Mouse (Mus musculus) frontal cortex, postnatal 25 days (tissue): Measurements from ENCODE around the gene Clybl.

Source experiments
- DNase-seq, 2 experiments: peaks; one replicate each; pipeline ENCODE4 v3.0.0; 2022; ENCODE audit warnings: low spot score in 2 of 2

The Clybl gene

GRCm38 (mm10) chr14:122359136-122359905 is 177.8 kb downstream of the Clybl start:
- DNase-seq: no peak

GRCm38 (mm10) chr14:122361807-122362206 is 180.3 kb downstream of the Clybl start:
- DNase-seq: no peak

DNA sequence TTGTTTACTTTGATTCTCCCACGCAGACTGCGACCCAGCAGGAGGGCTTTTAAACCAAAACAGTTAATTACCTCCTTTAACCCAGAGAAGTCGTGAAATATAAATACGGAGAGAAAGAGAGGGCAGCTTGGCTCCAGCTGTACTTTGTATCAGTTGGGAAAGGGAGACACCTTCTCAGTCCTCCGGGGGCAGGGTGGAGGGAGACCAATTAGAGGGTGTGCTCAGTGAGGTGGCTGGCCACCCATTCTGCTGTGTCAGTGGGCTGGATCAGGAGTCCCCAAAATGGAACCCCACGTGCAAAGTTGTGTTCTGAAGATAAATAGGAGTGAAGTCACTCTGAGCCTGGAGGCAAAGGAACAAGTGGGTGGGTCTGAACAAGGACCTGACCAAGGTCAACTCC is 181.7 kb downstream of the Clybl start:
- no peak for DNase-seq

- no peak for DNase-seq
These were observed 182.5 kb downstream of the Clybl start for GRCm38 (mm10) chr14:122364026-122364425.

DNA sequence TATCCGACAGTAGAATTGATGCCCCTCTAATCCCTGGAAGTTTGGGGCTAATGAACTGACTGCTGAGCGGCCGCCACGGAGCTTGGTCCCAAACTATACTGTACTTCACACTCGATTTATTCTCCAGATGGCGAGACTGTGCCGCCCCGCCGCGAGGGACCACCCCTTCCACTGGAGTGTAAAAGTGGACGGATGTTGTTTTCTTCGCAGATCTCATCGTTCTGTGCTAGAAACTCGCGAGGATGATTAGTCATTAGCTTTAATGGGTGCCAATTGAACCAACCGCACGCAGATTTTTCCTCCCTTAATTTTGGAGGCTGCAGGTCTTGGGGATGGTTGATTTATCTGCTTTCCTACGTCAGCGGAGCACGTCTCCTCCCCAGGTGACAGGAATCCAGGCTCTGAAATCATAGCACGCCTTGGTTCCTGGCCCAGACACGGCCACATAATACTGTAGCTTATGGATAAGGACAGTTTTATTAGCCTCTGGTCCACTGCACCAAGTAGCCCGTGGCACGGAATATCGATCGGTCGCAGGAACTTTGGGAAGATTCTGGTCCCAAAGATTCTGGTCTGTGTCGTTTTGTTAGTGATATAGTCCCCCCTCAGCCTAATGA is 185.9 kb downstream of the Clybl start:
- DNase-seq: no peak

GRCm38 (mm10) chr14:122367882-122368418 is 186.4 kb downstream of the Clybl start:
- DNase-seq: no peak

- DNase-seq: no peak
These were observed 187.0 kb downstream of the Clybl start for GRCm38 (mm10) chr14:122368501-122368900.

DNA sequence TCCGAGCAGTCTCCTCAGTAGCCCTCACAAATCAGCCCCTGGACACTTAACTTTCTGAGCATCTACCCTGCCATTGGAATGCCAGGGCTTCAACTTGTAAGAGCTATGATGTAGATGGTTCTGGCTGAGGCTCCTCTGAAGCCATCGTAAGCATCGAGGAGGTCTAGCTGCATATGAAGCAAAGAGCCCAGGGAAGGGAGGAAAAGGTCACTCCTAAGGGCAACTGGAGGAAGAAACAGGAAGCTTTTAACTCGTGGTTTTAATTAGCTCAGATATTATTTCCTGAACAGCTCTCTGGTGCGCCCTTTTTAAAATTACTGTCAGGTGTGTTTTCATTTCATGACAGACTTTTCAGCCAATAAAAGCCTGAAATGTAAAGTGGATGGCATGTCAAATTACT is 190.5 kb downstream of the Clybl start:
- no peak for DNase-seq

DNA sequence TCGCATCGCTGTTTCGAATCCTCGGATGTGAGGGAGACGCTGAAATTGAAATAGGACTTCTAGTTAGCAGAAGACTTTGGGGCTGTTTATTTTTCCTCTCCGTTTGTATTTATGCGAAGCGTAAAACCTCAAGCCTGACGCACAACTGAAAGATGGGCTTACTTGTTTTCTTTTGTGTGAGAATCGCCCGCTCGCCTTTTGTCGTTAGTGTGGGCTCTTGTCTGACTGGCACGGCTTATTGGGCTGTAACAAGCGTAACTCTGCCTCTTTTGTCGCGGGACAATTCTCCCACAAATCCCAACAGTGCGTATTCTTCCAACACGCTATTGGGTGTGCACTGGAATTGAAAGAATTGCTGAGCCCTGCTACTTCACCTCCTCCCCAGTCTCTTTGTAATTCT is 192.0 kb downstream of the Clybl start:
- no peak for DNase-seq

- DNase-seq: no peak
These were observed 192.9 kb downstream of the Clybl start for GRCm38 (mm10) chr14:122374285-122374997.

- no peak for DNase-seq
These were observed 193.7 kb downstream of the Clybl start for GRCm38 (mm10) chr14:122375070-122375811.

DNA sequence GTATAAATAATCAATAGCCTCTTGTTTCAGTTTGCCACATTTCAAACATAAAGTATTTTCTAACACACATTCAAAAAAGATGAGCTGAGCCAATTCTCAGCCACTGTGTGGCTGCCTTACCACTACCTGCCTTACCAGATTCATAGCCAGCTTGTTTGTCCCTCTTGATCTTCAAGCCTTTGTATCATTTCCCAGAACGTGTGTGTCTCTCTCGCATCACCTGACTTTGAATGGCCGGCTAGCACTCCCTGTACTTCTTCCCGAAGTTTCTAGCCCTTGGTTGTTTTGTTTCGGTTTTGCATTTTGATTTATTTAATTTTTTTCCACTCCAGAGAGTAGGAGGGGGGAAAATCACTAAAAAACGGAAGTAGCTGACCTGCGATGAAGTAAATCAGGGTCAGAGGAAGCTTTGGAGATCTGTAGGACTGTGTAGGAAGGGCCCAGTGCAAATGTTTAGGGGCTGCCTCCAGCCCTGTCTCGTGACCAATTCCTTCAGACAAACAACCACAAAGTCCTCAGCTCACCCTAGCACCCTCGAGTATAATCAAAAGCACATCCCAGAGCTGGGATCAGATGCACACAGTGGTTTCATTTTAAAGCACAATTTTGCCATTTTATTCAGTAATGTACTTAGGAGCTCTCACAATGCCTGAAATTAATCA is 195.1 kb downstream of the Clybl start:
- DNase-seq: no peak

DNA sequence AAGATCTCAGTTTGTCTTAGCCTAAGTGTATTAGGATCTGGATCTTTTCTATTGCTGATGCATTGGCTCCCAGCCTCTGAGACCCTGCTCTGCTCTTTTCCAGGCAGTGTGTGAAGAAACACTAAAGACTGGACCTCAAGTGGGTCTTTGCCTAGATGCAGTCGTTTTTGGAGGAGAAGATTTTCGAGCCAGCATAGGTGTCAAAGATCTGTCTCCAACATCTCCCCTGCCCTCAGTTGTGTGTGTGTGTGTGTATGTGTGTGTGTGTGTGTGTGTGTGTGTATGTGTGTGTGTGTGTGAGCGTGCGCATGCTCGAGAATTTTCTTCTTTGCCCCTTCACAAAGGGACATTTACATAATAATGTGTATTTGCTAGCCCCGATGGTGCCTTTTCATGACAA is 196.2 kb downstream of the Clybl start:
- DNase-seq: no peak

- DNase-seq: no peak
These were observed 197.6 kb downstream of the Clybl start for GRCm38 (mm10) chr14:122379076-122379475.

DNA sequence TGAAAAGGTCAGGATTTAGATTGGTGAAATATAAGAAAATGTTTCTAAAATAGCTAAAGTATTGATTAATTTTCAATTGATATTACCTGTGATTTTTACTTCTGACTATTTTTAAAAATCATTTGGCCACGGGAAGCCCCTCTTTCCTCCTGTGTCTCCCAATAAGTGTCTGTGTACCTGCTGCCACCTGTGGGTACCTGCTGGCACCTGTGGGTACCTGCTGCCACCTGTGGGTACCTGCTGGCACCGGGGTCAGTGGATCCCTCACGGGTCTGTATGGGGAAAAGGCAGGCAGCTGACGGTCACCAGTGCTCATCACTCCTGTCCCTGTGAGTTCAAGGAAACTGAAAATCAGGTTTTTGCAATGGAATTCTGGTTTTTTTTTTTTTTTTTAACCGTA is 198.5 kb downstream of the Clybl start:
- no peak for DNase-seq

DNA sequence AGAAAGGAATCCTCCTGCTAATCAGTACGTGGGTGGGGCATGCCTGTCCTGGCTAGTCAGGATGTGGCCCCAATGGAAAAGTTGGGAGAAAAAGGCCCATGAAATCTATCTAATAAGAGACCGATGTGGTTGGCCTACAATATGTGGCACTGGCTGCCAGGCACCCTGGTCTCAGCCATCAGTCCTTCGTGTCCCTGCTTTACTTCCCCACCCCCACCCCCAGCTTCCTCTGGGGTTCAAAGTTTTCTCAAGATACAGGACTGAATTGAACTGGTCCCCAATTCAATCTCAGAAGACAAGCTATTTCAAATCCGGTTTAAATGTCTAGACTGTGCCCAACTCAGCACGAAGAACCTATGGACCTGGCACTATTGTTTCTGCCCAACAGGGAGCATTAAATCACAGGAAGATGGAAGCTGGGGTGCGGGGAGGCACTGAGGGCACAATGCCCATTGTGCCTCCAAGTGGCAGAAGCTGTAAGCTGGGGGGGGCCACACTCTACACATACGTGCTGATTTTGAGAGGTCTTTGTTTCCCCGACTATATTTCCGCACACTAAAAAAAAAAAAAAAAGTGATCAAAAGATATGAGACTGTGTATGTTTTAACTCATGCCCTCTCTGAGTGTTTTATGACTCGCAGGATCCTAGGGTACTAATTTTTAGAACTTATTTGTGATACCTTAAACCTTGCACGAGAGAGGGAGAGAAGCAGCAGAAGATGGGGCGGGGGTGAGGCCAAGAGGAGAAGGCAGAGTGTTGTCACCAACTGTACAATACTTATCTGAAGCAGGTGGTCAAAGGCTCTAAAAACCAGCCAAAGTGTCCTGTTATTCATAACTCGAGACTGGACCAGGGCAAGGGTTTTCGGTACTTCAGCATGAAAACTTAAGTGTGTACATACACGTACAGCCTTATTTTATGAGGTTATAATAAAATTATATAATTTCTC is 199.7 kb downstream of the Clybl start:
- DNase-seq: no peak

GRCm38 (mm10) chr14:122382281-122382680 is 200.8 kb downstream of the Clybl start:
- DNase-seq: no peak

DNA sequence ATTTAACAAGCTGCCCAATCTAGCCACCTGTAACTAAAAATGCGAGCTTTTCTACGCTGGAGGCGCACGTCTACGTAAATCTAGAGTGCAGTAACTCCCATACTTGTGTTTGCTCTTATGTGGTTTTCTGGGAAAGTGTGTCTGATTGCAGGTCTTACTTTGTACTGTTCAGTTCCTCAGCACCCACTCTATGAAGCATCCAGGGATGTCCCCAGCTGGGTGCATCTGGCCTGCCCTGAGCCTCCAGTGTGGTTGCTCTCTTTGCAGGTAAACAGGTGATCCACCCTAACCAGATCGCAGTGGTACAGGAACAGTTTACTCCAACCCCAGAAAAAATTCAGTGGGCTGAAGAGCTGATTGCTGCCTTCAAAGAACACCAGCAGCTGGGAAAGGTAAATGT is 202.4 kb downstream of the Clybl start:
- DNase-seq: no peak

DNA sequence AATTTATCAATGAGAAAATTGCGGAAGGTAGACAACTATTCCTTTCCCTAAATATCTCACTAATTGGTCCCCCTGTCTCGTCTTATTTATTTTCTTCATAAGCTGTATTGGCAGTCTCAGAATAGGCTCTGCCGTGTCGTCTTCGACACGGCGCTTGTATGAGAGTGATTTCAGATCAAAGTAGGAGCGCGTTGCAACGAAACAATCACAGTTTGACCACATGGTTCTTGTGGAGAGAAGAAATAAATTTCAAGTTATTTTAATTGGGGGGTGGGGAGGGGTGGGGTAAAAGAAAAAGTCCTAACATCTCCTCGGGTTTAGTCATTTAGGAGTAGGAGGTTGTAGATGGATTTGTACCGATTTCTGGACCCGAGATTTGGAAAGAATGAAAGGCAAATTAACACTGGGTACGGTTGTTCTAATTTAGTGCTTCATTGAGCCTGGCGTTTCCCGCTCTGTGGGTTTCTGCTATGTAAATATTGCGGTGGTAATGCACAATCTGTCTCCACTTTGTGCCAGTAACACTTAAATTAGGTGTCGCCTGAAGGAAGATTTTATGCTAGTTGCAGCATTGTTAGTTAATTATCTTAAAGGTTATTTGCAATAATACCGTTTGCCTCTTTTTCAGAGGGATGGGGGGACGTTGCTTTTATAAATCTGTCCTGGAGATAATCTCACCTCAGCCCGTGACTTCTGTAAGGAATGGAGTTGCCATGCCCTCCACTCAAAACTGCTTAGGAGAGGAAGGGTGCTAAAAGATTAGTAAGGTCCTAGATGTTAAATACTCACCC is 203.1 kb downstream of the Clybl start:
- DNase-seq: no peak

DNA sequence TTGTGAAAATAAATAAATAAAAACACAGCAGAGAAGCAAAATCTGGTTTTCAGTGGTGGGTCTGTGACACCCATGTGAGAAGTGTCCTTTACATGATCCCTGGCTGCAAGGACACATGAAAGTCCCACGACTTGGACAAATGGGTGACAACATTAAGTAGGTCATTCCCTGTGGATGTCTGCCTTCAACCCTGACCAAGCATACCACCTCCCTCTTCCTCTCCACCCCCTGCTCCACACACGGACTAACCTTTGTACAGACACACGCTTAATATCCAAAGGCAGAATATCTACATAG is 203.7 kb downstream of the Clybl start:
- DNase-seq: no peak
